Mouse (Mus musculus): Measurements from ENCODE around the gene Tnr. TPM values are rescaled to one million over a fixed set of nuclear protein-coding genes. Genes with fewer than 3 reads are reported as not detected.

Gene Tnr
- total and polyA plus RNA-seq, 3 experiments = not detected

DNA sequence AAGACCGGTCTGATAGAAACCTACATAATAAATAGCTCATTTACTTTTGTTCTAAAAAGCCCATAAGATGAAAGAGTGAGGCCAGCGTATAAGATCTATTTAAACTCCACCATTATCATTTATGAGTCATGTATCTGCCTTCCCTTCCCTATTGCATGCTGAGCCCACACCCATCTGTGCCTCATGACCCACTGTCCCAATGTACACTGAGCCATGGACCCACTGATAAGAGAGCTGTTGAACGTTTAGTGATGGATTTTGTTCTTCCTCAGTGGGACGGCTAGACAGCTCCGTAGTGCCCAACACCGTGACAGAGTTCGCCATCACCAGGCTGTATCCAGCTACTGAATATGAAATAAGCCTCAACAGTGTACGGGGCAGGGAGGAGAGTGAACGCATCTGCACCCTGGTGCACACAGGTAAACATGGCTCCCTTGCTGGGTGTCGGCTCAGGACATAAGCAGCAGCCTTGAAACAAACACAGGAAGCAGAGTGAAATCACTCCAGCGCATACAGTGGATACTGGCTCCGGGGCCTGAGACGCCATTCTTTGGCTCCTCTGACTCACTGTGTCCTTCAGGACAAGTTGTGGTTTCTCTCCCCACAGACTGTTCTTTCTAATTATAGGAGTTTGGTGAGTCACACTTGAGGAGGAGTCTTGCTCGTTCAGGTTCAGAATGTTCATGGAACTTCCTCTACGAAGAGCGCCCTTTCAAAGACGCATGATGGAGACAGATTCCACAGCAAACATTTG is 365.6 kb downstream of the Tnr start:
- dilution Hi-C loops (cut with MboI; ENCODE audit: extremely low pct_ligation_motif_present, extremely low pct_unique_long_range_greater_than_20kb, low sequenced_read_pairs) = no loop called here
- H3K27me3 ChIP-seq (replicated peaks) = peaks cover 2% of the 10 kb centered on the region

DNA sequence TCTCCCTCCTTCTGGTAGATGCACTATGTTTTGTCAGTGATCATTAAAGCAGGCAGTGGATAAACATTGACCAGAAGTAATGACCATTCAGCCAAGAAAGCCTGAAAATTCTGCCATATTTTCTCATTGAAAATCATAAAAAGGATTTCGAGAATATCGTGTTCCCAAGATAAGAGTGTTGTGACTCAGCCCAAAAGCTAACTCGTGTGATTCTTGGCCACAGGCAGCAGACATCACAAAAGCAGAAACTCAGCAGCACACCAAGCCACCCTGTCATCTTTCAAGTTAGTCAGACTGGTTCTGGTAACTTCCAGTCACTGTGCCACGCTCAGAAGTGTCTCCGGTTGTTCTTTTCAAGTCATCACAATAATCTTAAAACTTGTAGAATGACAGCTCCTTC is 367.0 kb downstream of the Tnr start:
- no peak for TF ChIP-seq MEF2A (IDR thresholded peaks at IDR 0.05; ENCODE audit: borderline replicate concordance, low read depth, low read length)
- TF ChIP-seq EP300 (IDR thresholded peaks at IDR 0.05; ENCODE audit: low read length) = peak; percentile 37; the same call in 1 of the 2 replicates
- TF ChIP-seq USF1 (IDR thresholded peaks at IDR 0.05; ENCODE audit: low read depth, low read length) = no peak
- dilution Hi-C loops (cut with MboI; ENCODE audit: extremely low pct_ligation_motif_present, extremely low pct_unique_long_range_greater_than_20kb, low sequenced_read_pairs) (no loop called here), in situ Hi-C loops (cut with MboI; ENCODE audit: low pct_ligation_motif_present, low pct_unique_long_range_greater_than_20kb, low sequenced_read_pairs) (loop anchor here (25.0 kb wide), 1 partner anchor 297 kb away; the partner anchor contains the start of gene Mrps14)
- Histone ChIP-seq H3K79me2 (replicated peaks; ENCODE audit: control insufficient read depth, extremely low read depth, insufficient read depth, poor library complexity, severe bottlenecking) (no peaks in the 10 kb centered on the region), H3K36me3 (replicated peaks in 1 of 2; ENCODE audit: control insufficient read depth in 1 of 2, insufficient read depth in 1 of 2, low read length in 1 of 2) (no peaks in the 10 kb centered on the region), H3K9me3 (replicated peaks; ENCODE audit: low read length) (no peaks in the 10 kb centered on the region), H3K27me3 (replicated peaks) (peaks cover 2% of the 10 kb centered on the region), H3K27ac (ENCODE audit: insufficient read depth, low read depth) (no peak overlapping the region), H3K4me1 (ENCODE audit: control insufficient read depth in 1 of 2, insufficient read depth in 2 of 2) (peaks cover 12 to 19% of the 10 kb centered on the region in 2 experiments), H3K4me3 (replicated peaks in 1 of 3; ENCODE audit: low read depth in 2 of 3, low read length in 2 of 3, poor library complexity in 1 of 3) (no peak overlapping the region), H3K9ac (ENCODE audit: insufficient read depth, low read depth) (no peak overlapping the region), H3K4me2 (ENCODE audit: insufficient read depth, low read depth, poor library complexity, severe bottlenecking) (no peak overlapping the region)
- DNase-seq (ENCODE audit: extremely low read depth) = no peak

More for the DNA sequence above, 365.6 kb downstream of the Tnr start:
- H3K79me2 ChIP-seq (replicated peaks; ENCODE audit: control insufficient read depth, extremely low read depth, insufficient read depth, poor library complexity, severe bottlenecking) = no peaks in the 10 kb centered on the region
- TF ChIP-seq POLR2A (IDR thresholded peaks at IDR 0.05; ENCODE audit: low read depth, low read length) = no peak
- no peak for TF ChIP-seq SMC3 (IDR thresholded peaks at IDR 0.05; ENCODE audit: low read depth, low read length)
- TF ChIP-seq MAFK (IDR thresholded peaks at IDR 0.05; ENCODE audit: insufficient replicate concordance, low read length) = no peak
- TF ChIP-seq TCF12 (IDR thresholded peaks at IDR 0.05; ENCODE audit: low read depth, low read length) = no peak
- TF ChIP-seq MAX (IDR thresholded peaks at IDR 0.05; ENCODE audit: low read length) = no peak
- no peak for TF ChIP-seq HCFC1 (IDR thresholded peaks at IDR 0.05; ENCODE audit: low read depth, low read length)
- TF ChIP-seq ZMIZ1 (IDR thresholded peaks at IDR 0.05; ENCODE audit: low read depth, low read length) = no peak
- no peaks in the 10 kb centered on the region for H3K9me3 ChIP-seq (replicated peaks; ENCODE audit: low read length)
- H3K4me1 ChIP-seq (ENCODE audit: control insufficient read depth in 1 of 2, insufficient read depth in 2 of 2) = peaks cover 12 to 19% of the 10 kb centered on the region in 2 experiments
- H3K4me3 ChIP-seq (replicated peaks in 1 of 3; ENCODE audit: low read depth in 2 of 3, low read length in 2 of 3, poor library complexity in 1 of 3) = no peak overlapping the region
- no peaks in the 10 kb centered on the region for H3K36me3 ChIP-seq (replicated peaks in 1 of 2; ENCODE audit: control insufficient read depth in 1 of 2, insufficient read depth in 1 of 2, low read length in 1 of 2)
- DNase-seq (ENCODE audit: extremely low read depth) = no peak
- no peak overlapping the region for H3K9ac ChIP-seq (ENCODE audit: insufficient read depth, low read depth)
- peak overlapping the region; percentile 22; the same call in 1 of the 2 replicates for H3K4me2 ChIP-seq (ENCODE audit: insufficient read depth, low read depth, poor library complexity, severe bottlenecking)
- H3K27ac ChIP-seq (ENCODE audit: insufficient read depth, low read depth) = no peak overlapping the region
- in situ Hi-C loops (cut with MboI; ENCODE audit: low pct_ligation_motif_present, low pct_unique_long_range_greater_than_20kb, low sequenced_read_pairs) = loop anchor here (25.0 kb wide), 1 partner anchor 298 kb away; the partner anchor contains the start of gene Mrps14

DNA sequence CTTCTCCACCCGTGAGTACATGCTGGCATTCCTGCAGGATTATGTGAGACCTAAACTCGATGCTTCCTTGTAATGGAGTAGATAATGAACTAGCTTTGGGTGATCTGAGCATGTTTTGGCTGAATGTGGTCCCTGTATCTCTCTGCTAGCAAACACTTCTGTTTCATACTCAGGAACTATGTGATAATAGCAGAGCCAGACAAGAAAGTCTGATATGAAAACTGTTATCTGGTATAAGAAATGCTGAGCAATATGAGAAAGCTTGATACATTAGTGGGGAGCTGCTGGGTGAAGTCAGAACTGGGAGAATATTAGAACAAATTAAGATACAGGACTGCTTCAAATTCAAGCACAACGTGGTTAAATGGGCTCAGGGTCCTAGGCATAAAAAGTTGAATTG is 371.5 kb downstream of the Tnr start:
- Histone ChIP-seq H3K4me2 (ENCODE audit: insufficient read depth, low read depth, poor library complexity, severe bottlenecking) (no peak overlapping the region), H3K4me3 (replicated peaks in 1 of 3; ENCODE audit: low read depth in 2 of 3, low read length in 2 of 3, poor library complexity in 1 of 3) (no peak overlapping the region), H3K9me3 (replicated peaks; ENCODE audit: low read length) (no peaks in the 10 kb centered on the region), H3K79me2 (replicated peaks; ENCODE audit: control insufficient read depth, extremely low read depth, insufficient read depth, poor library complexity, severe bottlenecking) (no peaks in the 10 kb centered on the region), H3K36me3 (replicated peaks in 1 of 2; ENCODE audit: control insufficient read depth in 1 of 2, insufficient read depth in 1 of 2, low read length in 1 of 2) (no peaks in the 10 kb centered on the region), H3K27ac (ENCODE audit: insufficient read depth, low read depth) (no peak overlapping the region), H3K4me1 (ENCODE audit: control insufficient read depth in 1 of 2, insufficient read depth in 2 of 2) (peaks cover 7 to 8% of the 10 kb centered on the region in 2 experiments), H3K9ac (ENCODE audit: insufficient read depth, low read depth) (no peak overlapping the region), H3K27me3 (replicated peaks) (no peaks in the 10 kb centered on the region)
- in situ Hi-C loops (cut with MboI; ENCODE audit: low pct_ligation_motif_present, low pct_unique_long_range_greater_than_20kb, low sequenced_read_pairs) (loop anchor here (5.0 to 25.0 kb wide), 2 partner anchors 187 to 292 kb away; partner anchors contain the start of gene Mrps14), dilution Hi-C loops (cut with MboI; ENCODE audit: extremely low pct_ligation_motif_present, extremely low pct_unique_long_range_greater_than_20kb, low sequenced_read_pairs) (no loop called here)
- no peak for DNase-seq (ENCODE audit: extremely low read depth)
- TF ChIP-seq JUN (IDR thresholded peaks at IDR 0.05; ENCODE audit: insufficient read depth, low read depth, low read length) = no peak
- no peak for TF ChIP-seq USF2 (conservative IDR thresholded peaks at IDR 0.05; ENCODE audit: low read depth, low read length)
- TF ChIP-seq MXI1 (IDR thresholded peaks at IDR 0.05; ENCODE audit: low read depth, low read length) = no peak
- no peak for TF ChIP-seq ZC3H11A (IDR thresholded peaks at IDR 0.05; ENCODE audit: low read depth, low read length)
- no peak for TF ChIP-seq RCOR1 (conservative IDR thresholded peaks at IDR 0.05; ENCODE audit: low read depth, low read length)
- no peak for TF ChIP-seq SIN3A (IDR thresholded peaks at IDR 0.05; ENCODE audit: low read length)
- no peak for TF ChIP-seq BHLHE40 (IDR thresholded peaks at IDR 0.05; ENCODE audit: low read depth, low read length)
- TF ChIP-seq POLR2A (IDR thresholded peaks at IDR 0.05; ENCODE audit: low read depth, low read length) = no peak
- no peak for TF ChIP-seq CHD2 (IDR thresholded peaks at IDR 0.05; ENCODE audit: low read length)
- no peak for TF ChIP-seq HCFC1 (IDR thresholded peaks at IDR 0.05; ENCODE audit: low read depth, low read length)
- TF ChIP-seq UBTF (IDR thresholded peaks at IDR 0.05; ENCODE audit: low read depth, low read length) = no peak
- no peak for TF ChIP-seq KAT2A (IDR thresholded peaks at IDR 0.05; ENCODE audit: insufficient replicate concordance, low read length)
- TF ChIP-seq SMC3 (IDR thresholded peaks at IDR 0.05; ENCODE audit: low read depth, low read length) = no peak
- no peak for TF ChIP-seq JUND (conservative IDR thresholded peaks at IDR 0.05; ENCODE audit: low read depth, low read length)
- no peak for TF ChIP-seq POLR2AphosphoS2 (IDR thresholded peaks at IDR 0.05; ENCODE audit: low read depth, low read length)
- no peak for TF ChIP-seq CHD1 (IDR thresholded peaks at IDR 0.05; ENCODE audit: low read depth, low read length)
- TF ChIP-seq CTCF (conservative IDR thresholded peaks at IDR 0.05 in 1 of 2, IDR thresholded peaks at IDR 0.05 in 1 of 2; ENCODE audit: low read depth in 2 of 2, low read length in 2 of 2) = no peak
- TF ChIP-seq TCF12 (IDR thresholded peaks at IDR 0.05; ENCODE audit: low read depth, low read length) = no peak
- TF ChIP-seq NRF1 (IDR thresholded peaks at IDR 0.05; ENCODE audit: low read depth, low read length) = no peak

All from CH12.LX (cell line).